Mouse (Mus musculus) lung, adult 2 months (tissue): ENCODE measurements around the gene Flad1.

ENCODE experiments used
- CTCF ChIP-seq: fragments of 200-500 bp; IDR thresholded peaks from 2 replicates; pipeline ENCODE4 v1.5.1; 2011; ENCODE audit warnings: mild to moderate bottlenecking, low read length, control low read depth; ENCODE audit not compliant: insufficient read depth
- POLR2A ChIP-seq: fragments of 200-500 bp; IDR thresholded peaks from 2 replicates; pipeline ENCODE4 v1.6.1; 2011; ENCODE audit warnings: low read depth, mild to moderate bottlenecking, control low read depth, low read length, borderline replicate concordance; ENCODE audit errors: extremely low read depth

DNA sequence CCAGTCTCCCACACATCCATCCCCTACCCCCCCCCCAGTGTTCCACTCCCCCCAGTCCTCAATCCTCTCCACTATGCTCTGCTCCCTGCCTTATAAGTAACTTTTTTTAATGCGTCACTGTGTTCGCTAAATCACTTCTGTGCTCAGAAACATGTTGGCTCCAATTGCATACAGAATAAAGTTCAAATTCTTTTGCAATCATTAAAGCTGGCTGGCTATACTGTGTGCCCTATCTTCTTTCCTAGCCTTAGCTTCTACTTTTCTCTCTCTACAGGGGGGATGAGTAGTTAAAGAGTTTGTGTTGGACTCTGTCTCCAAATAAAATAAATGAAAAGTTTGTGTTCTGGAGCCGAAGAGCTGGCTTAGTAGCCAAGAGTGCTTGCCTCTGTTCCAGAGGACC is 2.0 kb downstream of the Flad1 start:
- TF ChIP-seq CTCF (no peak), POLR2A (no peak)
